Mouse (Mus musculus): ENCODE measurements at regions not wholly inside any gene's neighbourhood (a gene's known extent, or its start where the extent isn't known, plus 50 kb on each side); places are given as distances from the start of the nearest gene placed in this dataset.
A peak's percentile ranks its signal among the peaks of the same experiment; 100 is the strongest.

GRCm38 (mm10) chr5:115790436-115790835 lies 54.6 kb upstream of the Cit start:
- Histone ChIP-seq H3K27ac (ENCODE audit: control insufficient read depth, insufficient read depth, low read depth, low read length, poor library complexity) (no peak overlapping the region), H3K4me1 (ENCODE audit: control insufficient read depth, insufficient read depth, low read length) (no peaks in the 10 kb centered on the region), H3K4me3 (replicated peaks; ENCODE audit: control insufficient read depth, low read depth, low read length) (no peak overlapping the region)
- 4% methylated on average over 3 of the region's 3 CpGs for WGBS
- TF ChIP-seq CTCF (IDR thresholded peaks at IDR 0.05; ENCODE audit: control insufficient read depth, insufficient read depth, low read length) (peak; percentile 74), POLR2A (IDR thresholded peaks at IDR 0.05; ENCODE audit: borderline replicate concordance, control insufficient read depth, low read depth, low read length) (no peak)

Measured in bone marrow, adult 2 months (tissue).